Mouse (Mus musculus): Measurements from ENCODE around the gene Lmcd1.

The Lmcd1 gene

DNA sequence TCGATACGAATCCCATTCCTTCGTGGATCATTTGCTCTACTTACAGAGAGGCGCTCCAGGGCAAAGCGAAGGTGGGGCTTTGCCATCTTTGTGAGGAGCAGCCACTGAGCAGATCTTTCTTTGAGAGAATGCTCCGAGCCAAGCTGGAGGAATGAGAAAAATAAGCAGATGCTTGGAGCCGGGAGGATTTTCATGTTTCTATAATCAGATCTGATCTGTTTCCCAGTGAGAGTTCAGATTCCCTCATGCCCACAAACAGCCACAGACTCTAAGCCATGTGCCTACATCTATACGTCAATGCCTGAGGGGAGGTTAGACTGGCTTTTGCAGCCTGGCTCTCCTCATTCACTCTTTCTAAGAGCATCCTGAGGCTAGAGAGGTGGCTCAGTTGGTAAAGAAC lies 87.1 kb downstream of the Lmcd1 start:
- no peak for DNase-seq (ENCODE audit: inconsistent ontology term)

DNA sequence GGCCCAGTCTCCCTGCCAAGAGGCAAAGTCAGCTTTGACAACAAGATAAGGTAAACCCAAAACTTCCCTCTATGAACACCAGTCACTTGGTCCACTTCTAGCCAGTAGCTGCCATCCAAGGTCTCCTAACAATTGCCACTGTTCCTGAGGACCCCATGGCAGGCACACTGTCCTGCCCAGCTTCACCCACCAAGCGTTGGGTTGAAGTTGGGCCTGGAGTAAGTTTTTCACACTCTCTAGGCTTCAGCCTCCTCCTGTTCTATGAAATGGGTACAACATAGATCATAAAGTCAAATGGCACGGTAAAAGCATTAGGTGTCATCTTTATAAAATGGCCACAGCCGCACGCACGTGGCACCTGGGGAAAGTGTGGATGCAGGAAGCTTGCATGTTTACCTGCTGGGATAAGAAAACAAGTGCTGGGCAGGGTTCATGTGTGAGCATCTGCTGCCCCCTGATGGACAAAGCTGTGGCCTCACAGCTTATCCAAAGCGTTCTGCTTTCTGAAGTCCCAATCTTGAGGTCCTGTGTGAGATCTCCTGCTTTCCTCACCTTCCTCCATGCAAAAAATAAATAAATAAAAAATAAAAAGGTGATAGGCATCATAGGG lies 88.9 kb downstream of the Lmcd1 start:
- DNase-seq (ENCODE audit: inconsistent ontology term): peak; percentile 43

DNA sequence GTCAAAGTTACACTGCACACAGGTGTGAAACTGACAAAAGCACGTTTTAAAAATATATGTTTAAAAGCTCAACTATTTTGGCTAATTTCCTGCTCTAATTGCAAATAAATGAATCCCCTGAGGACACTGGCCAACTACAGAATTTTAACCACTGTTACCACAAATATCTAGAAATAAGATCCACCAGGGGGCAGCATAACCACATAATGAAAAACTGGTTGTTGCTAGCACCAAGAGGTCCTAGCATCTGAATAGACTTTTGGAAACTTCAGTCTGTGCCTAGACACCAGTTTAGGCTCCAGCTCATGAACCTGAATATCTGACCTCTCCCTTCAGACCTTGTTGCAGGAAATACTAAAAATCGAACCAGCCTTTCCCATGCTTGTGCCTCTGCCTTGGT lies 91.0 kb downstream of the Lmcd1 start:
- peak; percentile 34 for DNase-seq (ENCODE audit: inconsistent ontology term)

DNA sequence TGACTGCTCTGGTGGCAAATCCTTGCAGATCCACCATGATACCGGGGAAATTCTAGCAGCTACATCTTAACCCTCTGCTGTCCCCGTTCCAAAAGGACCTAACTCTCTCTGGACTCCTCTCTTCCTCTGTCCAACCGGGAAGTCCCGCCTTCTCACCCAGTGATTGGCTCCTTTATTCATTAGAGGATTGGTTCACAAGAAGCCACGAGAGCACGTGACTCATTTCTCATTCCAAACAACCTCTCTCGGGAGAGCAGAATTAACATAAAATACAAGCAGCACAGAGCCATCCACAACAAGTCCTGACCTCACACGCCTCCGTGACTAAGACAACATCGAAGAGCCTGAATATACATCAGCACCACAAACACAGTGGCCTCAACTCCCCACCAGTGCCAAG lies 91.7 kb downstream of the Lmcd1 start:
- DNase-seq (ENCODE audit: inconsistent ontology term): no peak

DNA sequence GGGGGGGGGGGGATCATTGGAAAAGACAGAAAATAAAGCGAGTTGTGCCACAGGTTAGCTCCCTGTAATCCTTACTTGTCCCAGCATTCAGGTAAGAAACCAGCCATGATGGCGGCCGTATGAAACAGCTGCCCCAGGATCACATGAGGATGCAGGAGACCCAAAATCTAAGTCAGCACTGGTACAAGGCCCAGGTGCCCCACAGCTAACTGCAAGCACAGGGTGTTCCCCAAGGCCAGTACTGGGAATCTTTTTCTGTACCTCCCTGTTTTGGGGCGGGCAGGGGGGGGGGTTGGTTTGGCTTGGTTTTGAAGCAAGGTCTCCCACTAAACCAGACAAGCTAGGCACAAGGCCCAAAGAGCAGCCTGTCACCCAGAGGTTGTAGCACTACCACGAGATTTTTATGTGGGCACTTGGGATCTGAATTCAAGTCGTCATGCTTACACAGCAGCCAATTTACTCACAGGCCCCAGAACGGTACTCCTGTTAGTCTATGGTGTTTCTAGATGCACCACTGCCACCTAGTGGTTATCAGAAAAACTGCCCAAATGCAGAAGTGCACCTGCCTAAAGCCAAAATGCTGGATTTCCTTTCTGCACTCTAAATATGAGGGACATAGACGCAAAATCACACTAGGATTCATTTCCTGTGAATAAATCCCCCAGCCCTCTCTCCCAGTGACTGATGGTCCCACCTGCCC lies 100.5 kb downstream of the Lmcd1 start:
- DNase-seq (ENCODE audit: inconsistent ontology term): peak; percentile 18

DNA sequence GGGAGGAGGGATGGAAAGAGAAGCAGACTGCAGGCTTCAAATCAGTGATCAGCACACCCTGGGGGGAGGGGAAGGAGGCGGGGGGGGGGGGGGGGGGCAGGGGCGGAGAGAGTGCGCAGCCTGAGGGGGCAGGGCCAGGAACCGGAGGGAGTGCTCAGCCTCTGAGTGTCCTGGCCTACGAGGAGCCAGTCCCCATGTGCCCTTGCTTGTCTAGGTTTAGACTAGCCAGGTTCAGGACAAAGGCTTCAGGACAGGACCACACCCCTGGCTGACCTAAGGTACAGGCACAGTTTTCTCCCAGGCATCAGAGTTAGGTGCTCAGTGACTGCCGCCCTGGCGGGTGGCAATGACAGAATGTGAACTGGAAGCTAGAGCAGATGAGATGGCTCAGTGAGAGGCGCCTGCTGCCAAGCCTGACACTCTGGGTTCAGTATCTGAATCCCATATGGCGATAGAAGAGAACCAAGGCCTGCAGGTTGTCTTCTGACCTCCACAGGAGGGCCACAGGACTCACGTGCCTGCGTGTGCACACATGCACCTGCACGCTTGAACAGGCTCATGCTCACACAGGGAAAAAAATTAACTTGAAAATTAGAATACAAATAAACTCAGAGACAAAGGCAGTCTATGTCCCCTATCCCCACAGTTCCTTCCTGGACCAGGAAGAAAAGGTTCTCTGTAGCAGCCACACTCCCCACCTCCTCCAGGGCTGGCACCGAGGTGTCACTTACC lies 102.3 kb downstream of the Lmcd1 start:
- DNase-seq (ENCODE audit: inconsistent ontology term): no peak

DNA sequence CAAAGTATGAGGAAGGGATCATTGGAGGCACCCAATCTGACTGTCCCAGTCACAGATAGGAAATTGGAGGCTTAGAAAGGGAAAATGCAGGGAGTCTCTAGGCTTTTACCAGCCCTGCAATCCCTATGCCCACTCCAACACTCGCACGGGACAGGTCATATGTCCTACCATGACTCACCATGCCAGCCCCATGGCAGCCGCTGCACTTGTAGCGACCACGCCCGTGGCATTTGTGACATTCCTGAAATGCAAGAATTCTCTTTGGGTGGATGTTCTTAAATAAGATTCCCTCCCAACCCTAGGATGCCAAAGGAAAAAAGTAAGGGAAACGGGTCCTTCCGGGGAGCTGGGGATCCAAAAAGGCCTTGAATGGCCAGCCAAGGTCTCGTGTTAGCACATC lies 105.5 kb downstream of the Lmcd1 start:
- DNase-seq (ENCODE audit: inconsistent ontology term): peak; percentile 27
